Mouse (Mus musculus): Measurements from ENCODE around the gene Kng2. TPM values are rescaled to one million over a fixed set of nuclear protein-coding genes. Genes with fewer than 3 reads are reported as not detected.
"Not testable (repeated sequence)": the region's sequence is repeated elsewhere in the genome, so short reads cannot be mapped to it uniquely, and the experiment has no call there.

The Kng2 gene
- polyA plus RNA-seq (2015; fragmentation: Nextera tagmentation; extraction: Ambion mirVana): 109 and 122 TPM in 2 replicates

- H3K4me2 ChIP-seq (ENCODE audit: low read depth, low read length); H3K9me3 ChIP-seq (replicated peaks; ENCODE audit: control insufficient read depth, low read length); H3K27me3 ChIP-seq (ENCODE audit: control insufficient read depth, insufficient read depth, low read depth, low read length); H3K36me3 ChIP-seq (ENCODE audit: control insufficient read depth, insufficient read depth); H3K4me1 ChIP-seq (ENCODE audit: control insufficient read depth, low read depth, low read length); H3K9ac ChIP-seq (ENCODE audit: low read depth, low read length); H3K27ac ChIP-seq (ENCODE audit: low read length): not testable (repeated sequence)
- WGBS (ENCODE audit: insufficient replicate concordance): 54% methylated on average over 3 of the region's 3 CpGs
- peak; percentile 79 for ATAC-seq (ENCODE audit: low read depth)
- peak within 1 kb of the TSS; percentile 35 for H3K4me3 ChIP-seq (ENCODE audit: low read depth, low read length)
Measured at GRCm38 (mm10) chr16:23028966-23029600, at the start of gene Kng2. Gene Kng2, minus strand, starts transcription at chr16:23029482.

GRCm38 (mm10) chr16:23077516-23077915 is 48.2 kb upstream of the Kng2 start:
- H3K27ac ChIP-seq (ENCODE audit: low read length); H3K9me3 ChIP-seq (replicated peaks; ENCODE audit: control insufficient read depth, low read length); H3K27me3 ChIP-seq (ENCODE audit: control insufficient read depth, insufficient read depth, low read depth, low read length); H3K4me2 ChIP-seq (ENCODE audit: low read depth, low read length); H3K4me3 ChIP-seq (ENCODE audit: low read depth, low read length); H3K4me1 ChIP-seq (ENCODE audit: control insufficient read depth, low read depth, low read length); H3K36me3 ChIP-seq (ENCODE audit: control insufficient read depth, insufficient read depth); ATAC-seq (ENCODE audit: low read depth); H3K9ac ChIP-seq (ENCODE audit: low read depth, low read length): not testable (repeated sequence)
- 64% methylated on average over 6 of the region's 6 CpGs for WGBS (ENCODE audit: insufficient replicate concordance)

- H3K27ac ChIP-seq (ENCODE audit: low read length); H3K27me3 ChIP-seq (ENCODE audit: control insufficient read depth, insufficient read depth, low read depth, low read length); H3K36me3 ChIP-seq (ENCODE audit: control insufficient read depth, insufficient read depth); H3K4me3 ChIP-seq (ENCODE audit: low read depth, low read length); ATAC-seq (ENCODE audit: low read depth); H3K9me3 ChIP-seq (replicated peaks; ENCODE audit: control insufficient read depth, low read length); H3K4me1 ChIP-seq (ENCODE audit: control insufficient read depth, low read depth, low read length); H3K9ac ChIP-seq (ENCODE audit: low read depth, low read length): not testable (repeated sequence)
- H3K4me2 ChIP-seq (ENCODE audit: low read depth, low read length): peak overlapping the region; percentile 33
- 62% methylated on average over 5 of the region's 5 CpGs for WGBS (ENCODE audit: insufficient replicate concordance)
Measured at GRCm38 (mm10) chr16:23060781-23061325, 31.6 kb upstream of the Kng2 start.

DNA sequence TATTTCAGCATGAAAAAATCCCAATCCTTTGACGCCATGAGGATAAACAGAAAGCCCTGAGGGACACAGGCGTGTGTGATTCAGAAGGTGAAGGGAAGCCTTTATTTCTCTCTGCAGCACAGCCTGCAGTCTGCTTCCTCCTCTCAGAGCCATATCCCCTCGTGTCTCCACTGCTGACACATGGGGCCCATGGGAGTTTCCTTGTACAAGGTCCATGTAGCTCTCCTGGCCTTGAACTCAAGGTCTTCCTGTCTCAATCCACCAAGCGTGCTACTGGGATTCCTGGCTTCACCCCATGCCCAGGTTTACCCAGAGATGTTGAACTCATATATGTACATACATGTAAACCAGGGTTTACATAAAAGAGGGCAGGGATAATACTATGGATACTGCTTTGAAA is 30.3 kb upstream of the Kng2 start:
- peak overlapping the region; percentile 24; the same call in 1 of the 2 replicates for H3K4me3 ChIP-seq (ENCODE audit: low read depth, low read length)
- not testable (repeated sequence) for H3K9ac ChIP-seq (ENCODE audit: low read depth, low read length); H3K9me3 ChIP-seq (replicated peaks; ENCODE audit: control insufficient read depth, low read length); H3K36me3 ChIP-seq (ENCODE audit: control insufficient read depth, insufficient read depth); ATAC-seq (ENCODE audit: low read depth); H3K27ac ChIP-seq (ENCODE audit: low read length); H3K4me1 ChIP-seq (ENCODE audit: control insufficient read depth, low read depth, low read length); H3K27me3 ChIP-seq (ENCODE audit: control insufficient read depth, insufficient read depth, low read depth, low read length); H3K4me2 ChIP-seq (ENCODE audit: low read depth, low read length)
- 34% methylated on average over 4 of the region's 4 CpGs for WGBS (ENCODE audit: insufficient replicate concordance)

GRCm38 (mm10) chr16:23057668-23058447 is 28.6 kb upstream of the Kng2 start, which contains the start of gene Kng1:
Gene Kng1, plus strand, starts transcription at chr16:23057865.
- peak; percentile 86 for ATAC-seq (ENCODE audit: low read depth)
- H3K4me1 ChIP-seq (ENCODE audit: control insufficient read depth, low read depth, low read length); H3K4me2 ChIP-seq (ENCODE audit: low read depth, low read length); H3K36me3 ChIP-seq (ENCODE audit: control insufficient read depth, insufficient read depth); H3K9ac ChIP-seq (ENCODE audit: low read depth, low read length); H3K27me3 ChIP-seq (ENCODE audit: control insufficient read depth, insufficient read depth, low read depth, low read length); H3K9me3 ChIP-seq (replicated peaks; ENCODE audit: control insufficient read depth, low read length): not testable (repeated sequence)
- Histone ChIP-seq H3K27ac (ENCODE audit: low read length) (peak within 1 kb of the TSS; percentile 53), H3K4me3 (ENCODE audit: low read depth, low read length) (peak within 1 kb of the TSS; percentile 48)
- 36% methylated on average over 1 of the region's 1 CpGs for WGBS (ENCODE audit: insufficient replicate concordance)

DNA sequence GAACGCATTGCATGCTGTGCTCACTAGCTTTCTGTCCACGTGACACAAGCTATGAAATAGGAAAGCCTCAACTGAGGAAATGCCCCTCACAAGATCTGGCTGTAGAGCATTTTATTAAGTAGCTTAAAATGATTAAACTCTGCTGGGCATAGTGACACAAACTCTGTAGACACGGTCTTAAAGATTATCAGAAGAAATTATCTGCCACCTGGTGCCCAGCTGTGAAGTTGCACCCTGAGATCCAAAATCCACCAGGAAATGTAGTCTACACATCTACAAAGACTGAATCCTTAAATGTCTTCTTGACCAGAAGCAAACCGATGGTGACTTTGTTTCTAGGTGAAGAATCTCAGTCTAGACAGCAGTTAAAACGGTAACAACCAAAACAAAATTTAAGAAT is 17.0 kb upstream of the Kng2 start:
- no peak for ATAC-seq (ENCODE audit: low read depth)
- H3K9me3 ChIP-seq (replicated peaks; ENCODE audit: control insufficient read depth, low read length): no peaks in the 10 kb centered on the region
- no peak overlapping the region for H3K4me3 ChIP-seq (ENCODE audit: low read depth, low read length)
- H3K9ac ChIP-seq (ENCODE audit: low read depth, low read length): no peak overlapping the region
- no peaks in the 10 kb centered on the region for H3K4me1 ChIP-seq (ENCODE audit: control insufficient read depth, low read depth, low read length)
- no peak overlapping the region for H3K4me2 ChIP-seq (ENCODE audit: low read depth, low read length)
- no peak overlapping the region for H3K27ac ChIP-seq (ENCODE audit: low read length)
- H3K36me3 ChIP-seq (ENCODE audit: control insufficient read depth, insufficient read depth): no peaks in the 10 kb centered on the region
- H3K27me3 ChIP-seq (ENCODE audit: control insufficient read depth, insufficient read depth, low read depth, low read length): no peaks in the 10 kb centered on the region
- 51% methylated on average over 5 of the region's 5 CpGs for WGBS (ENCODE audit: insufficient replicate concordance)

- H3K9me3 ChIP-seq (replicated peaks; ENCODE audit: control insufficient read depth, low read length): no peaks in the 10 kb centered on the region
- no peak overlapping the region for H3K4me2 ChIP-seq (ENCODE audit: low read depth, low read length)
- no peak overlapping the region for H3K27ac ChIP-seq (ENCODE audit: low read length)
- 31% methylated on average over 4 of the region's 4 CpGs for WGBS (ENCODE audit: insufficient replicate concordance)
- H3K4me3 ChIP-seq (ENCODE audit: low read depth, low read length): no peak overlapping the region
- no peaks in the 10 kb centered on the region for H3K27me3 ChIP-seq (ENCODE audit: control insufficient read depth, insufficient read depth, low read depth, low read length)
- no peak overlapping the region for H3K9ac ChIP-seq (ENCODE audit: low read depth, low read length)
- no peaks in the 10 kb centered on the region for H3K4me1 ChIP-seq (ENCODE audit: control insufficient read depth, low read depth, low read length)
- no peaks in the 10 kb centered on the region for H3K36me3 ChIP-seq (ENCODE audit: control insufficient read depth, insufficient read depth)
- ATAC-seq (ENCODE audit: low read depth): no peak
Measured at GRCm38 (mm10) chr16:23040876-23041275, 11.6 kb upstream of the Kng2 start.

DNA sequence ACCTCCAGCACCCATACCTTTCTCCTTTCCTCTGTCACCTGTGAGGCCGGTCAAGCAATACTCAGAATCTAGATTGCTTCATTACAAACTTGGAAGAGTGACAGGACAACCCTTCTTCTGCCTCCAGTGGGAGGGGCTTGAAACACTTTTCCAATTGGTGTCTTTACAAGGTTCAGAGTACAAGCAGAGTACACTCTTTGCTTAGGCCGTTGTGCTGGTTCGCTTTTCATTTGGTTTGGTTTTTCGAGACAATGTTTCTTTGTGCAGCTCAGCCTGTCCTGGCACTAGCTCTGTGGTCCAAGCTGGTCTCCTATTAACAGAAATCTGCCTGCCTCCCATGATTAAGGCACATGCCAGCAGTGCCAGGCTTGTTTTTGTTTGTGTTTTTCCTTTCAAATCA is 10.0 kb upstream of the Kng2 start:
- no peak overlapping the region for H3K9ac ChIP-seq (ENCODE audit: low read depth, low read length)
- H3K4me2 ChIP-seq (ENCODE audit: low read depth, low read length): no peak overlapping the region
- no peaks in the 10 kb centered on the region for H3K4me1 ChIP-seq (ENCODE audit: control insufficient read depth, low read depth, low read length)
- H3K36me3 ChIP-seq (ENCODE audit: control insufficient read depth, insufficient read depth): no peaks in the 10 kb centered on the region
- H3K4me3 ChIP-seq (ENCODE audit: low read depth, low read length): no peak overlapping the region
- H3K27me3 ChIP-seq (ENCODE audit: control insufficient read depth, insufficient read depth, low read depth, low read length): no peaks in the 10 kb centered on the region
- 0 out of 2 replicates have a peak overlapping the region, but pooled peaks have one; percentile 35 for H3K27ac ChIP-seq (ENCODE audit: low read length)
- 60% methylated on average over 4 of the region's 4 CpGs for WGBS (ENCODE audit: insufficient replicate concordance)
- peak; percentile 69 for ATAC-seq (ENCODE audit: low read depth)
- H3K9me3 ChIP-seq (replicated peaks; ENCODE audit: control insufficient read depth, low read length): no peaks in the 10 kb centered on the region

DNA sequence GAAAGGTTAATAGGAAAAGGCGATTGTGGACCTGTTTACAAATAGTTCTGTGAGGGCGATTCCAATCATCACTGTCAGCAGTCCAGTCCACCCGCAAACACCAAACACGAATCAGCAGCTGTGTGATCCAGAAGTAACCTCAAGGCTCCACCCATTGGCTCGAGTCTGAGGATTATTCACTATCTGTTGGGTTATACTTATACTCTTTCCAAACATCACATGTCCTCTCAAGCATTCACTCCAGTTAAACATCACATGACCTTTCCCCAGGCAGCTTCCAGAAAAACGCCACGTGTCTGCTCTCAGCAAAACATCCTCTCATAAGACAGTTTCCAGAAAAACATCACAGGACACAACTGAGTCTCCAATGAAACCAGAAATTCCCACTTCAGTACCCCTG is 8.5 kb upstream of the Kng2 start:
- WGBS (ENCODE audit: insufficient replicate concordance): 54% methylated on average over 7 of the region's 7 CpGs
- H3K4me2 ChIP-seq (ENCODE audit: low read depth, low read length): no peak overlapping the region
- 0 out of 2 replicates have a peak overlapping the region, but pooled peaks have one; percentile 20 for H3K27ac ChIP-seq (ENCODE audit: low read length)
- peak; percentile 57 for ATAC-seq (ENCODE audit: low read depth)
- no peaks in the 10 kb centered on the region for H3K36me3 ChIP-seq (ENCODE audit: control insufficient read depth, insufficient read depth)
- no peaks in the 10 kb centered on the region for H3K27me3 ChIP-seq (ENCODE audit: control insufficient read depth, insufficient read depth, low read depth, low read length)
- H3K9me3 ChIP-seq (replicated peaks; ENCODE audit: control insufficient read depth, low read length): no peaks in the 10 kb centered on the region
- H3K9ac ChIP-seq (ENCODE audit: low read depth, low read length): no peak overlapping the region
- no peaks in the 10 kb centered on the region for H3K4me1 ChIP-seq (ENCODE audit: control insufficient read depth, low read depth, low read length)
- no peak overlapping the region for H3K4me3 ChIP-seq (ENCODE audit: low read depth, low read length)

All from liver, embryonic 16.5 days (tissue).